Mouse (Mus musculus): ENCODE data around the gene 9930022D16Rik. TPM values are rescaled to one million over a fixed set of nuclear protein-coding genes. Genes with fewer than 3 reads are reported as not detected.

Gene 9930022D16Rik
- polyA plus RNA-seq, 1 experiment = not detected

- H3K4me1 ChIP-seq (ENCODE audit: control insufficient read depth, insufficient read depth, low read length) = peaks cover 14% of the 10 kb centered on the region; the same call in 1 of the 2 replicates
- no peaks in the 10 kb centered on the region for H3K27me3 ChIP-seq (replicated peaks; ENCODE audit: control insufficient read depth, insufficient read depth, low read length)
- no peak overlapping the region for H3K4me3 ChIP-seq (ENCODE audit: insufficient read depth, low read depth, low read length)
- DNase-seq = peak; percentile 52
- WGBS = 48% methylated on average over 7 of the region's 7 CpGs
- H3K36me3 ChIP-seq (ENCODE audit: control insufficient read depth, insufficient read depth, low read length) = no peaks in the 10 kb centered on the region; the same call in 1 of the 2 replicates
- H3K27ac ChIP-seq (ENCODE audit: insufficient read depth, low read depth, low read length) = no peak overlapping the region
- TF ChIP-seq POLR2A (IDR thresholded peaks at IDR 0.05; ENCODE audit: low read depth, low read length) = no peak
Observed at GRCm38 (mm10) chr11:109391760-109392159, 22.0 kb upstream of the 9930022D16Rik start.

- no peaks in the 10 kb centered on the region for H3K27me3 ChIP-seq (replicated peaks; ENCODE audit: control insufficient read depth, insufficient read depth, low read length)
- WGBS = 82% methylated on average over 9 of the region's 9 CpGs
- H3K4me3 ChIP-seq (ENCODE audit: insufficient read depth, low read depth, low read length) = no peak overlapping the region
- no peak overlapping the region for H3K27ac ChIP-seq (ENCODE audit: insufficient read depth, low read depth, low read length)
- H3K36me3 ChIP-seq (ENCODE audit: control insufficient read depth, insufficient read depth, low read length) = no peaks in the 10 kb centered on the region; the same call in 1 of the 2 replicates
- no peak for TF ChIP-seq POLR2A (IDR thresholded peaks at IDR 0.05; ENCODE audit: low read depth, low read length)
- TF ChIP-seq CTCF (conservative IDR thresholded peaks at IDR 0.05; ENCODE audit: insufficient read depth, insufficient read length, low read depth, low read length) = no peak
- no peak for DNase-seq
- H3K4me1 ChIP-seq (ENCODE audit: control insufficient read depth, insufficient read depth, low read length) = peaks cover 14% of the 10 kb centered on the region; the same call in 1 of the 2 replicates
Observed at GRCm38 (mm10) chr11:109392601-109393000, 21.1 kb upstream of the 9930022D16Rik start.

GRCm38 (mm10) chr11:109394758-109395157 is 19.0 kb upstream of the 9930022D16Rik start:
- H3K4me1 ChIP-seq (ENCODE audit: control insufficient read depth, insufficient read depth, low read length) = peaks cover 14% of the 10 kb centered on the region; the same call in 1 of the 2 replicates
- no peaks in the 10 kb centered on the region for H3K27me3 ChIP-seq (replicated peaks; ENCODE audit: control insufficient read depth, insufficient read depth, low read length)
- no peak overlapping the region for H3K4me3 ChIP-seq (ENCODE audit: insufficient read depth, low read depth, low read length)
- peak overlapping the region; percentile 60 for H3K27ac ChIP-seq (ENCODE audit: insufficient read depth, low read depth, low read length)
- WGBS = 41% methylated on average over 9 of the region's 9 CpGs
- peak; percentile 77 for DNase-seq
- TF ChIP-seq CTCF (conservative IDR thresholded peaks at IDR 0.05; ENCODE audit: insufficient read depth, insufficient read length, low read depth, low read length) (no peak), POLR2A (IDR thresholded peaks at IDR 0.05; ENCODE audit: low read depth, low read length) (no peak)
- no peaks in the 10 kb centered on the region; the same call in 1 of the 2 replicates for H3K36me3 ChIP-seq (ENCODE audit: control insufficient read depth, insufficient read depth, low read length)

- DNase-seq = peak; percentile 73
- Histone ChIP-seq H3K4me3 (ENCODE audit: insufficient read depth, low read depth, low read length) (no peak overlapping the region), H3K36me3 (ENCODE audit: control insufficient read depth, insufficient read depth, low read length) (no peaks in the 10 kb centered on the region; the same call in 1 of the 2 replicates), H3K27me3 (replicated peaks; ENCODE audit: control insufficient read depth, insufficient read depth, low read length) (no peaks in the 10 kb centered on the region), H3K4me1 (ENCODE audit: control insufficient read depth, insufficient read depth, low read length) (peaks cover 14% of the 10 kb centered on the region; the same call in 1 of the 2 replicates), H3K27ac (ENCODE audit: insufficient read depth, low read depth, low read length) (peak overlapping the region; percentile 60; the same call in 1 of the 2 replicates)
- TF ChIP-seq CTCF (conservative IDR thresholded peaks at IDR 0.05; ENCODE audit: insufficient read depth, insufficient read length, low read depth, low read length) (no peak), POLR2A (IDR thresholded peaks at IDR 0.05; ENCODE audit: low read depth, low read length) (no peak)
- 62% methylated on average over 9 of the region's 9 CpGs for WGBS
Observed at GRCm38 (mm10) chr11:109395291-109395690, 18.4 kb upstream of the 9930022D16Rik start.

DNA sequence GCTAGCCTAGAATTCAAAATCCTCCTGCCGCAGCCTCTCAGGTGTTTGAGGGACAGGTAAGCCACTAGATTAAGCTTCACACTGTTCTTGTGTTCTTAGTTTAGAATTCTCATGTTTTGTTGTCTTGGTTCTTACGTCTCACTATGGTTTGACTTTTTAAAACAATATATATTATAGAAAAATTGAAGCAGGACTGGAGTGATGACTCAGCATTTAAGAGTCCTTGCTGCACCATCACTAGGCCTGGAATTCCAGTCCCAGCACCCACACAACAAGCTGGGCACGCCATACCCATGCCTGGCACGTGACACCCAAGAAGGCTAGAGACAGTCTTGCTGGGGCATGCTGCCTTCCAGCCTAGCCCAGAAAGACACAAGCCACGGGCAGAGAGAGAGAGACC is 7.3 kb upstream of the 9930022D16Rik start:
- H3K27ac ChIP-seq (ENCODE audit: insufficient read depth, low read depth, low read length) = no peak overlapping the region
- H3K4me3 ChIP-seq (ENCODE audit: insufficient read depth, low read depth, low read length) = no peak overlapping the region
- no peak for DNase-seq
- no peaks in the 10 kb centered on the region for H3K4me1 ChIP-seq (ENCODE audit: control insufficient read depth, insufficient read depth, low read length)
- H3K36me3 ChIP-seq (ENCODE audit: control insufficient read depth, insufficient read depth, low read length) = no peaks in the 10 kb centered on the region
- H3K27me3 ChIP-seq (replicated peaks; ENCODE audit: control insufficient read depth, insufficient read depth, low read length) = no peaks in the 10 kb centered on the region
- WGBS = 91% methylated on average over 5 of the region's 5 CpGs
- TF ChIP-seq POLR2A (IDR thresholded peaks at IDR 0.05; ENCODE audit: low read depth, low read length) = no peak
- TF ChIP-seq CTCF (conservative IDR thresholded peaks at IDR 0.05; ENCODE audit: insufficient read depth, insufficient read length, low read depth, low read length) = no peak

GRCm38 (mm10) chr11:109410197-109410980 is 3.3 kb upstream of the 9930022D16Rik start:
- H3K27ac ChIP-seq (ENCODE audit: insufficient read depth, low read depth, low read length) = no peak overlapping the region
- TF ChIP-seq CTCF (conservative IDR thresholded peaks at IDR 0.05; ENCODE audit: insufficient read depth, insufficient read length, low read depth, low read length) (no peak), POLR2A (IDR thresholded peaks at IDR 0.05; ENCODE audit: low read depth, low read length) (no peak)

GRCm38 (mm10) chr11:109414802-109415201 is 1.1 kb downstream of the 9930022D16Rik start:
- no peak overlapping the region for H3K27ac ChIP-seq (ENCODE audit: insufficient read depth, low read depth, low read length)
- H3K27me3 ChIP-seq (replicated peaks; ENCODE audit: control insufficient read depth, insufficient read depth, low read length) = no peaks in the 10 kb centered on the region
- TF ChIP-seq CTCF (conservative IDR thresholded peaks at IDR 0.05; ENCODE audit: insufficient read depth, insufficient read length, low read depth, low read length) (no peak), POLR2A (IDR thresholded peaks at IDR 0.05; ENCODE audit: low read depth, low read length) (no peak)
- DNase-seq = no peak
- H3K4me3 ChIP-seq (ENCODE audit: insufficient read depth, low read depth, low read length) = no peak overlapping the region
- 81% methylated on average over 5 of the region's 5 CpGs for WGBS
- peaks cover 3% of the 10 kb centered on the region; the same call in 1 of the 2 replicates for H3K4me1 ChIP-seq (ENCODE audit: control insufficient read depth, insufficient read depth, low read length)
- no peaks in the 10 kb centered on the region for H3K36me3 ChIP-seq (ENCODE audit: control insufficient read depth, insufficient read depth, low read length)

More at GRCm38 (mm10) chr11:109410197-109410980, 3.3 kb upstream of the 9930022D16Rik start:
- 81% methylated on average over 15 of the region's 15 CpGs for WGBS
- H3K4me3 ChIP-seq (ENCODE audit: insufficient read depth, low read depth, low read length) = no peak overlapping the region
- H3K36me3 ChIP-seq (ENCODE audit: control insufficient read depth, insufficient read depth, low read length) = no peaks in the 10 kb centered on the region
- DNase-seq = no peak
- H3K27me3 ChIP-seq (replicated peaks; ENCODE audit: control insufficient read depth, insufficient read depth, low read length) = no peaks in the 10 kb centered on the region
- H3K4me1 ChIP-seq (ENCODE audit: control insufficient read depth, insufficient read depth, low read length) = no peaks in the 10 kb centered on the region
